Comparison of ENCODE assay signal across 12 mouse cellular contexts in genomic region chr5:80952600-80953218, GRCm38 (mm10).
DNase-seq lines count a peak whose midpoint lies in the region; ATAC-seq lines count a peak whose summit lies in the region.
"Had no signal": no experiment of that assay in that cellular context is flagged by ENCODE, and none has a peak within 500 bp of the region (broad histone marks: within the 10 kb centered on the region; RNA-seq: fewer than 3 reads in every experiment).

No protein-coding gene starts in this region.

- no peaks in the 10 kb centered on the region for H3K9me3 ChIP-seq in heart, embryonic 12.5 days (replicated peaks)
- H3K9me3 ChIP-seq in neural tube, embryonic 15.5 days (replicated peaks), result no peaks in the 10 kb centered on the region

- WGBS in heart, embryonic 12.5 days, result 62% methylated on average over 4 of the region's 4 CpGs
- WGBS in neural tube, embryonic 15.5 days, result 45% methylated on average over 4 of the region's 4 CpGs

- no peaks in the 10 kb centered on the region for H3K27me3 ChIP-seq in heart, embryonic 12.5 days (replicated peaks)
- H3K27me3 ChIP-seq in neural tube, embryonic 15.5 days (replicated peaks), result no peaks in the 10 kb centered on the region
- H3K27me3 ChIP-seq: Patski had no signal

- H3K27ac ChIP-seq in heart, embryonic 12.5 days (ENCODE audit: poor library complexity, severe bottlenecking), result no peak overlapping the region
- H3K27ac ChIP-seq in neural tube, embryonic 15.5 days (replicated peaks), result no peak overlapping the region
- H3K27ac ChIP-seq: hindbrain, embryonic 14.5 days had no signal

- no peak overlapping the region for H3K4me2 ChIP-seq in heart, embryonic 12.5 days
- H3K4me2 ChIP-seq in neural tube, embryonic 15.5 days, result no peak overlapping the region
- H3K4me2 ChIP-seq: hindbrain, embryonic 14.5 days had no signal

- DNase-seq in heart, adult 8-10 months (ENCODE audit: low spot score), result peak; percentile 8
- DNase-seq in neural tube, embryonic 10.5 days (ENCODE audit: extremely low spot score, low spot score), result peak; percentile 19
- DNase-seq in lung, postnatal 14 days, result peak; percentile 4
- no peak for DNase-seq in Muller cell, postnatal 12 days (ENCODE audit: inconsistent ontology term)
- DNase-seq in right cerebral cortex, postnatal 36 days (ENCODE audit: low spot score in 2 of 2), result no peak
- DNase-seq: adrenal gland, postnatal 25 days; cerebellum, adult 9-10 months had no signal

- H3K4me3 ChIP-seq in heart, embryonic 12.5 days, result no peak overlapping the region
- no peak overlapping the region for H3K4me3 ChIP-seq in neural tube, embryonic 15.5 days (replicated peaks)

- H3K4me1 ChIP-seq in heart, embryonic 12.5 days (replicated peaks), result no peaks in the 10 kb centered on the region
- no peaks in the 10 kb centered on the region; the same call in 1 of the 2 replicates for H3K4me1 ChIP-seq in neural tube, embryonic 15.5 days

- H3K36me3 ChIP-seq in heart, embryonic 12.5 days, result no peaks in the 10 kb centered on the region
- no peaks in the 10 kb centered on the region for H3K36me3 ChIP-seq in neural tube, embryonic 15.5 days

- no peak for ATAC-seq in heart, embryonic 12.5 days (ENCODE audit: insufficient number of reproducible peaks, low FRiP score)
- no peak for ATAC-seq in neural tube, embryonic 15.5 days (ENCODE audit: low FRiP score)
- no peak for ATAC-seq in megakaryocyte-erythroid progenitor cell, adult 5-6 weeks (replicated peaks; ENCODE audit: low FRiP score, low TSS enrichment, poor library complexity, severe bottlenecking)
- ATAC-seq: Patski had no signal

- no peak overlapping the region for H3K9ac ChIP-seq in heart, embryonic 12.5 days
- no peak overlapping the region for H3K9ac ChIP-seq in neural tube, embryonic 15.5 days (replicated peaks)
- H3K9ac ChIP-seq: hindbrain, embryonic 14.5 days had no signal

Comparison
In these comparisons a context has a peak if more than half of its experiments do, and no peak if none do; other contexts are left out.
1. DNase-seq: peak in heart, adult 8-10 months (single experiment), neural tube, embryonic 10.5 days (single experiment) and lung, postnatal 14 days (single experiment); none in Muller cell, postnatal 12 days (single experiment) and right cerebral cortex, postnatal 36 days (0 of 2).